Mouse (Mus musculus) liver, adult (tissue): ENCODE data around the gene Necab3.

Experiments used
- GATA4 ChIP-seq: IDR thresholded peaks from 2 replicates; pipeline ENCODE4 v1.6.1; 2014; ENCODE audit warnings: mild to moderate bottlenecking, low read length; ENCODE audit not compliant: insufficient replicate concordance

Gene Necab3

GRCm38 (mm10) chr2:154532888-154533287 is 25.8 kb downstream of the Necab3 start:
- no peak for TF ChIP-seq GATA4

DNA sequence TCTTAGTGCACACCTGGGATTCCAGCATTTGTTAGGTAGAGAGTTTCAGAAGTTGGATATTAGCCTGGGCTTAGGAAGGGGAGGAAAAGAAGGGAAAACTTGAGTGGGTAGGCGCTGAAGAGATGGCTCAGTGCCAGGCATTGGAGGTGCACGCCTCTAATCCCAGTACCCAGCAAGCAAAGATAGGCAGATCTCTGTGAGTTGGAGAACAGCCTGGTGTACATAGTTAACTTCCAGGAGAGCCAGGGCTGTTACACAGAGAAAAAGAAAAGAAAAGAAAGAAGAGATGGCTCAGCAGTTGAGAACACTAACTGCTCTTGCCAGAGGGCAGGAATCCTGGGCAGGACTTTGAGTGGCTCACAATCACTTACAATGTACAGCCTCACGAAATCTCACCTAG is 32.2 kb downstream of the Necab3 start:
- no peak for TF ChIP-seq GATA4

DNA sequence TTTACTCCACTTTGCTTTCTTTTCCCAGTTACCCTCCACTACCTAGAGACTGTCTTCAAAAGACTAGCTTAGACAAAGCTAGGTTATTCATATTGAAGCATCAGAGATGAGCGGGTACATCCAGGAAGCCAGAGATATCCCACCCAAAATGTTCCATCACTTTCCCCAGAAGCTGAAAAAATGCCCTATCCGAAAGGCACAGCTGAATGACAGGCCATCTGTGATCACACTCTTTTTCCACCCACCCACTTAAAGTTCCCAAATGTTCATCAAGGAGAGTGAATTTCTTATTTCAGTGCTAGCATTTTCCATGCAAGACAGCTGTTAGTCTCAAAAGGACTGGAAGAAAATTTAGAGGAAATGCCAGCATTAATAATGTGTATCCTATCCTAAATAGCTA is 33.4 kb downstream of the Necab3 start:
- no peak for TF ChIP-seq GATA4

GRCm38 (mm10) chr2:154522334-154522733 is 36.4 kb downstream of the Necab3 start:
- no peak for TF ChIP-seq GATA4

DNA sequence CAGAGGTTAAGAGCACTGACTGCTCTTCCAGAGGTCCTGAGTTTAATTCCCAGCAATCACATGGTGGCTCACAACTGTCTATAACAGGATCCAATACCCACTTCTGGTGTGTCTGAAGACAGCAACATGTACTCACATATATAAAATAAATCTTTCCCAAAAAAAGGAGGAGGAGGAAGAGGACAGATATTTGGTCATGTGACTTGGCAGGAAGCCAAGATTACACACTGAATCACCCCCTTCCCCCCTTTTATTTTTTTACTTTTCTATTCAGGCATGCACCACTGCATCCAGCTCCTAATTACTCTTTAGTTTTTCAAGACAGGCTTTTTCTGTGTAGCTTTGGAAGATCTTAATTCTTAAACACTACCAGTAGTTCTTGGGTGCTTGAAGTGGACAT is 37.2 kb downstream of the Necab3 start:
- TF ChIP-seq GATA4 = no peak

DNA sequence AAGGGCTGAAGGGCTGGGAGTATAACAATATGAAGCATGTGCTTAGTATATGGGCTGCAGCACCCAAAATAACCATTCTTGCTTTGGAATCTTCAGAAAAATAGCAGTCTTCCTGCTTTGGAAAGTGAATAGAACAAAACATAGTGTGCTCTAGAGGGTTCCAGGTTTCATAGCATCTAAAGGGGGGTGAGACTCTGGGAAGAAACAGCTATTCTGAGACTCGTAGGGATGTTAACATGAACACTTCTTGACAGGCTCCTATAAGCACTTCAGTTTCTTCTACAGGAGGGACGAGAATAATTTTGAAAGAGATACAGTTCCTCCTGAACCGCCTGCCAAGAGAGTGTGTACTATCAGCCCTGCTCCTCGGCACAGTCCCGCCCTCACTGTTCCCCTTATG is 41.3 kb downstream of the Necab3 start:
- no peak for TF ChIP-seq GATA4

- TF ChIP-seq GATA4 = no peak
Measured at GRCm38 (mm10) chr2:154516944-154517343, 41.7 kb downstream of the Necab3 start.

- TF ChIP-seq GATA4 = no peak
Measured at GRCm38 (mm10) chr2:154510141-154510540, 48.5 kb downstream of the Necab3 start.

- no peak for TF ChIP-seq GATA4
Measured at GRCm38 (mm10) chr2:154508450-154508849, 50.2 kb downstream of the Necab3 start.

DNA sequence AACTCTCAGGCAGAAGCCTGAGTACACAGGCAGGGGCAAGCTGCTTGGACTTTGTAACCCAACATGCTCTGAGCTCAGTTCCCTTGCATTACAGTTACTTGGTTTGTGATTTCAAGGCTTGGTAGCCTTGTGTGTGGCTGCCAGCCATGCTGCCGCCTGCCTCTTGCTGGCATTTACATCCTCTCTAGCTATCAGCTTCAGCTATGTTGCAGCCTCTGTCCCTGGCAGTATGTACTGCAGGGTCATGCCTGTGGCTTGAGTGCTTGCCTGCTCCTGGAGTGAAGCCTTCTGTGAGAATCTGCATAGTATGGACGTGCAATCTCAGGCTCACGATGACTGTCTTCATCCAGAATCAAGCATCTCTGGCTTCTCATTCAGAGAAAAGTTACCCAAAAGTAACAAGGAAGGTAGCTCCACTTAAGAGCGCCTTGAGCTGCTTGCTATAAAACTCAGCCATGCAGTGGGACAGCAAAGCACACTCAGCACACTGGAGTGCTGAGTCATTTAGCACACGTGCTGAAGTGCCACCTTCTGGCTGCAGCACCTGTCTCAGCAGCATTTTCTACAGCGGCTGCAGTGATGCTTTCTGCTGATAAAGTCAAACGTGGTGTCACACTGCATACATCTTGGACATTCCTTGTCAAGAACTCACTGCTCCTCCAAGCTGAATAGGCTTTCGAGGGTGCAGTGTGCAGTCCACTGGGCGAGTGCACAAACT is 51.0 kb downstream of the Necab3 start:
- no peak for TF ChIP-seq GATA4

DNA sequence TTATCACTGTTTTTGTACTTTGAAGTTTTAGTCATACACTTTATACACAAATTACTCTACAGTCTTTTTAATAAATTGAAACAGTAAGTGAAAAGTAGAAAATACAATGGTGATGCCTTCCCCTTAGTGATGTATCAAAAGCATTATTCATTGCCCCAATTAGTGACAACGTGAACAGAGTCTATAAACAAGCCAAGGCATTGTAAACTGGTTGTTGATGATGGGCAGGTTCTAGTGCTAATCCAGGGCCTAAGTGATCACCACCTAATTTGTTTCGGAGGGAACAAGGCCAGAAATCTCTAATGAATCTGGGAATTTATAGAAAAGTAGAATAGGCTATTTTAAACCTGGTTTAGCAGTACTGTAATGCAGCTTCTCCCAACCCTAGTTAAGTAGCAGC is 51.6 kb downstream of the Necab3 start:
- no peak for TF ChIP-seq GATA4

- TF ChIP-seq GATA4 = no peak
Measured at GRCm38 (mm10) chr2:154500758-154501157, 57.9 kb downstream of the Necab3 start.

DNA sequence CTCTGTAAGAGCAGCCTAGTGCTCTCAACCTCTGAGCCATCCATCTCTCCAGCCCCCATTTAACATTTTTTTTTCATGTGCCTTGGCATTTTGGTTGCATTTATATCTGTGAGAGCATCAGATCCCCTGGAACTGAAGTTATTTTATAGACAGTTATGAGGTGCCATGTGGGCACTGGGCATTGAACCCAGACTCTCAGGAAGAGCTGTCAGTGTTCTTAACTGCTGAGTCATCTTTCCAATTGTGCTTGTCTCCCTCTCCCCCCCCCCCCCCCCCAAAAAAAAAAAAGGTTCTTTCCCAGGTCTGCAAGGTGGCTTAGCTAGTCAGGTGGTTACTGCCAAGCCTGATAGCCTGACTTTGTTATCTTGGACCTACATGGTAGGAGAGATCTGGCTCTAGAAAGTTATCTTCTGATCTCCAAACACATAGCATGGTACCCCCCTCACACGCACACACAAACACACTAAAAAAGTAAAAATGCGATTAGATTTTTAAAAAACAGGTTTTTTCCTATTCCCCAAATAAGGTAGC is 58.9 kb downstream of the Necab3 start:
- no peak for TF ChIP-seq GATA4

DNA sequence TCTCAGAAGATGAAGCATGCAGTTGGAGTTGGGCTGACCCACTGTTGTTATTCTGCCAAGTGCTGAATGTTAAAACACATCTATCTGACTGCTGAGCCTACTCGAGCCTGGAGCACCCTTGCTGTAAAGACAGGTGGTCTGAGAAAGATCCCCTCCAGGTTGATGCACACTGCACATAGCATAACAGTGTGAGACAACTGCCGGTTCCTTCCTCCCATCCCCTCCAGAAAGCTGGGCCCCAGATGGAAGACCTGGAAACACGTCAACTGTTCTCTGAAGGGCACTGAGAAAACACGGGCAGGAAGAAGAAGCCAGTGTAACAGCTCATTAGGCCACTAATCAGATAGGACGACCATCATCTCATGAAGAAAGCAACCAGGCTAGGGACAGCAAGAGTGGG is 60.1 kb downstream of the Necab3 start:
- no peak for TF ChIP-seq GATA4

DNA sequence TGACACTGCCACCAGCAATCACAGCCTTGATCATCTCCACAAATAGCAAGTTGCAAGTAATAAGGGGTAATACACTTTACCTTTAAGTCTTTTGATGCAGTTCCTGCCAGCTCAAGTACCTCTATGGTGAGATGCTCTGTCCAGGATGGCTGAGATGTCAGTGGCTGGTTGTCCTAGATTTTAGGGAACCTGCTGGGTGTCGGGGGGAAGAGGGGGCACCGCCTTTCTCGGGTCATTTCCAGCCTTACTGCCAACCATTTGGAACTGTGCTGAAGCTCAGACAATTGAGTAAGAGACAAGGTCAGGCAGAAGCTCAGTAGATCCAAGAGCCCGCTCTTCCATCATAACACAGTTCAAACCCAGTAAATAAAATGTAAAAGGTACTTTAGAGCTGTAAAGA is 63.7 kb downstream of the Necab3 start:
- no peak for TF ChIP-seq GATA4
